Mouse (Mus musculus) layer of hippocampus, adult 11-12 months (tissue): Measurements from ENCODE around the gene Hexb.
A peak's percentile ranks its signal among the peaks of the same experiment; 100 is the strongest.
"Not testable (repeated sequence)": the region's sequence is repeated elsewhere in the genome, so short reads cannot be mapped to it uniquely, and the experiment has no call there.

Experiments used
- DNase-seq: peaks from one replicate; pipeline ENCODE4 v3.0.0; 2022; ENCODE audit warnings: low spot score

Gene Hexb

GRCm38 (mm10) chr13:97182821-97183220 lies 15.3 kb downstream of the Hexb start:
- no peak for DNase-seq

- no peak for DNase-seq
Observed at GRCm38 (mm10) chr13:97180113-97180828, 17.9 kb downstream of the Hexb start.

GRCm38 (mm10) chr13:97178943-97179342 lies 19.2 kb downstream of the Hexb start:
- no peak for DNase-seq

- no peak for DNase-seq
Observed at GRCm38 (mm10) chr13:97176731-97177130, 21.4 kb downstream of the Hexb start.

GRCm38 (mm10) chr13:97175520-97176264 lies 22.5 kb downstream of the Hexb start:
- DNase-seq, result no peak

- DNase-seq, result no peak
Observed at GRCm38 (mm10) chr13:97145834-97146233, 52.3 kb downstream of the Hexb start.

GRCm38 (mm10) chr13:97142321-97142720 lies 55.8 kb downstream of the Hexb start:
- no peak for DNase-seq

- not testable (repeated sequence) for DNase-seq
Observed at GRCm38 (mm10) chr13:97138404-97138931, 59.7 kb downstream of the Hexb start.

GRCm38 (mm10) chr13:97137466-97138400 lies 60.4 kb downstream of the Hexb start, which contains the start of the genes Gfm2 and Nsa2:
Gene Gfm2 (plus strand): TSS chr13:97137937.
Gene Nsa2 (minus strand): TSS chr13:97137937.
- DNase-seq, result peak; percentile 91

- DNase-seq, result not testable (repeated sequence)
Observed at GRCm38 (mm10) chr13:97130413-97130812, 67.7 kb downstream of the Hexb start.

GRCm38 (mm10) chr13:97129654-97130053 lies 68.5 kb downstream of the Hexb start:
- not testable (repeated sequence) for DNase-seq
